Mouse (Mus musculus) layer of hippocampus, adult 2 months (tissue): ENCODE data around the gene Syt2. TPM values are rescaled to one million over a fixed set of nuclear protein-coding genes. Genes with fewer than 3 reads are reported as not detected.

Source experiments
- DNase-seq, 2 experiments: peaks; one replicate each; pipeline ENCODE4 v3.0.0; 2022; ENCODE audit warnings: low spot score in 2 of 2
- H3K27ac ChIP-seq: fragments of 200-600 bp; 2 replicates; pipeline ENCODE4 v1.8.1; 2022
- H3K4me3 ChIP-seq: fragments of 200-600 bp; 2 replicates; pipeline ENCODE4 v1.8.1; 2022; ENCODE audit warnings: mild to moderate bottlenecking
- CTCF ChIP-seq: fragments of 200-600 bp; conservative IDR thresholded peaks from 2 replicates; pipeline ENCODE4 v1.8.1; 2022; ENCODE audit warnings: antibody characterized with exemption, mild to moderate bottlenecking, moderate library complexity
- total RNA-seq, 2 experiments: library from RNA; stranded (reverse); gene quantifications; 2 replicates each; pipeline ENCODE4 v1.2.3; 2021

The Syt2 gene
- total RNA-seq, 2 experiments from 2014 or later, result 17.9 to 18.6 TPM

GRCm38 (mm10) chr1:134712781-134713299, 66.4 kb downstream of the Syt2 start:
- no peak overlapping the region for H3K4me3 ChIP-seq
- no peak for TF ChIP-seq CTCF
- DNase-seq, result no peak
- H3K27ac ChIP-seq, result no peak overlapping the region

GRCm38 (mm10) chr1:134713421-134713969, 67.0 kb downstream of the Syt2 start:
- no peak overlapping the region for H3K4me3 ChIP-seq
- H3K27ac ChIP-seq, result no peak overlapping the region
- DNase-seq, result no peak
- no peak for TF ChIP-seq CTCF

GRCm38 (mm10) chr1:134714166-134714565, 67.7 kb downstream of the Syt2 start:
- no peak overlapping the region for H3K27ac ChIP-seq
- TF ChIP-seq CTCF, result no peak
- H3K4me3 ChIP-seq, result no peak overlapping the region
- no peak for DNase-seq

GRCm38 (mm10) chr1:134715092-134715491, 68.6 kb downstream of the Syt2 start:
- DNase-seq, result no peak
- no peak for TF ChIP-seq CTCF
- H3K4me3 ChIP-seq, result no peak overlapping the region
- H3K27ac ChIP-seq, result no peak overlapping the region

- TF ChIP-seq CTCF, result no peak
- Histone ChIP-seq H3K27ac (no peak overlapping the region), H3K4me3 (no peak overlapping the region)
- no peak for DNase-seq
These were observed 73.3 kb downstream of the Syt2 start for GRCm38 (mm10) chr1:134719718-134720304.

- no peak for TF ChIP-seq CTCF
- no peak overlapping the region for H3K4me3 ChIP-seq
- DNase-seq, result no peak
- H3K27ac ChIP-seq, result no peak overlapping the region
These were observed 75.0 kb downstream of the Syt2 start for GRCm38 (mm10) chr1:134721486-134721885.

- no peak for TF ChIP-seq CTCF
- Histone ChIP-seq H3K27ac (no peak overlapping the region), H3K4me3 (no peak overlapping the region)
- no peak for DNase-seq
These were observed 76.4 kb downstream of the Syt2 start for GRCm38 (mm10) chr1:134722891-134723290.

GRCm38 (mm10) chr1:134725276-134725675, 78.8 kb downstream of the Syt2 start:
- H3K27ac ChIP-seq, result no peak overlapping the region
- peak in 1 of 2 experiments; percentile 36 for DNase-seq
- TF ChIP-seq CTCF, result peak; percentile 74
- no peak overlapping the region for H3K4me3 ChIP-seq

- no peak overlapping the region for H3K27ac ChIP-seq
- DNase-seq, result no peak
- TF ChIP-seq CTCF, result no peak
- no peak overlapping the region for H3K4me3 ChIP-seq
These were observed 80.0 kb downstream of the Syt2 start for GRCm38 (mm10) chr1:134726480-134726879.

- Histone ChIP-seq H3K27ac (no peak overlapping the region), H3K4me3 (no peak overlapping the region)
- no peak for DNase-seq
- no peak for TF ChIP-seq CTCF
These were observed 80.8 kb downstream of the Syt2 start for GRCm38 (mm10) chr1:134727256-134727655.

GRCm38 (mm10) chr1:134733659-134734058, 87.2 kb downstream of the Syt2 start:
- Histone ChIP-seq H3K4me3 (no peak overlapping the region), H3K27ac (no peak overlapping the region)
- no peak for TF ChIP-seq CTCF
- DNase-seq, result no peak

GRCm38 (mm10) chr1:134737463-134737862, 91.0 kb downstream of the Syt2 start:
- TF ChIP-seq CTCF, result no peak
- H3K4me3 ChIP-seq, result no peak overlapping the region
- no peak for DNase-seq
- no peak overlapping the region for H3K27ac ChIP-seq

- no peak for DNase-seq
- peak; percentile 27 for TF ChIP-seq CTCF
- no peak overlapping the region for H3K27ac ChIP-seq
- no peak overlapping the region for H3K4me3 ChIP-seq
These were observed 95.0 kb downstream of the Syt2 start for GRCm38 (mm10) chr1:134741433-134741832.
